Mouse (Mus musculus): ENCODE results near the gene Gm12695.

DNA sequence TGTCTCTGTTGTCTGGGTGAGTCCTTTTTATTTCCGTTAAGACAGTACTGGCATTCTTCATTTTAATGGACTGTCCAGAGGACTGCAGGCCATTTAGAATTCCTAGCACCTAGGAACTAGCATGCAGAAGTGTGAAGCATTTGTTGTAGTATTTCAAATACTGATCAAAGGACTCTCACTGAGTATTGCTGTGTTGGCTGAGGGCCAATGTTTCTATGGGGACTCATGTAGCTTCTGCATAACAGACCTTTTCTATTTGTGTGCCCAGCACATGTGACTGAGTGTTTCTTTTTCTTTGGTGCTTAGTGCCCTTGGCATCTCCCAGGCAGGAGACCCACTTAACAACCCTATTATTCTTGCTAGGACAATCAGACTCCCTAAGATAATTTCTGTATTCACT, 12.6 kb upstream of the Gm12695 start:
- no peak for TF ChIP-seq CTCF (IDR thresholded peaks at IDR 0.05; ENCODE audit: extremely low read depth, insufficient read depth, insufficient read length, insufficient replicate concordance)
- TF ChIP-seq POLR2A (IDR thresholded peaks at IDR 0.05; ENCODE audit: low read depth, low read length) = no peak

Measured in spleen, adult 2 months (tissue).